Comparison of ENCODE assay signal across 8 mouse cellular contexts in the genomic region with DNA sequence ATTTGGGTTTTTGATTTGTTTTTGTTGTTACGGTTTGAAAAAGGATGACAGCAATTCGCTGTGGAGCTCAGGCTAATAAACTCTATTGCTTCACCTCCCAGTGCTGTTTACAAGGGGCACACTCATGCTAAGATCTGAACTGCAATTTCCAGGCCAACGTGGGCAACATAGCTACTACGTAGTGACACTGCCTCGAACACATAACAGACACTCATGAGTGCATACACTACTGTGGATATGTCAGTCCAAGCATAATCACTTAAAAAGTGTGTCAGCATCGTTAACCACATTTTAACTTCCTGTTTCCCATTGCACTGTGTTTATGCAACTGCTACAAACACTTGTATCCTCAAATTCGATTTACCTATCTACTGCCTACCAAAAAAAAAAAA. TPM values are rescaled to one million over a fixed set of nuclear protein-coding genes. Genes with fewer than 3 reads are reported as not detected.
DNase-seq lines count a peak whose midpoint lies in the region; ATAC-seq and TF ChIP-seq lines count a peak whose summit lies in the region.

No protein-coding gene starts in this region.

- peak overlapping the region; percentile 38; the same call in 1 of the 2 replicates for H3K9ac ChIP-seq in heart, embryonic 12.5 days
- H3K9ac ChIP-seq in ES-Bruce4 (ENCODE audit: low read depth, poor library complexity, severe bottlenecking) = peak overlapping the region; percentile 37; the same call in 1 of the 2 replicates
- H3K9ac ChIP-seq in forebrain, postnatal 0 days = peak overlapping the region; percentile 74; the same call in 1 of the 2 replicates

- ATAC-seq in heart, embryonic 12.5 days (ENCODE audit: insufficient number of reproducible peaks, low FRiP score) = peak; percentile 14; the same call in 1 of the 2 replicates
- ATAC-seq in forebrain, postnatal 0 days = peak; percentile 48

- H3K4me2 ChIP-seq in heart, embryonic 12.5 days = peak overlapping the region; percentile 64
- peak overlapping the region; percentile 58 for H3K4me2 ChIP-seq in forebrain, postnatal 0 days (ENCODE audit: low read depth)

- TF ChIP-seq POLR2A in ES-Bruce4 (IDR thresholded peaks at IDR 0.05; ENCODE audit: insufficient read depth, low read length) = no peak

- TF ChIP-seq CTCF in ES-Bruce4 (IDR thresholded peaks at IDR 0.05; ENCODE audit: low read depth, low read length) = no peak
- TF ChIP-seq CTCF in forebrain, postnatal 0 days (IDR thresholded peaks at IDR 0.05; ENCODE audit: low read depth) = no peak

- H3K4me3 ChIP-seq in heart, embryonic 12.5 days = peak overlapping the region; percentile 82
- peak overlapping the region; percentile 48 for H3K4me3 ChIP-seq in ES-Bruce4 (ENCODE audit: low read depth, low read length)
- peak overlapping the region; percentile 86 for H3K4me3 ChIP-seq in forebrain, postnatal 0 days (ENCODE audit: low read depth, low read length)
- H3K4me3 ChIP-seq in macrophage (ENCODE audit: inconsistent target) = peak overlapping the region; percentile 82

- TF ChIP-seq EP300 in ES-Bruce4 (IDR thresholded peaks at IDR 0.05; ENCODE audit: insufficient read depth, low read depth, low read length) = no peak

- H3K4me1 ChIP-seq in heart, embryonic 12.5 days (replicated peaks) = peaks cover 7% of the 10 kb centered on the region
- H3K4me1 ChIP-seq in ES-Bruce4 (ENCODE audit: control insufficient read depth, insufficient read depth, low read length) = no peaks in the 10 kb centered on the region
- H3K4me1 ChIP-seq in forebrain, postnatal 0 days (ENCODE audit: insufficient read depth) = peaks cover 6% of the 10 kb centered on the region; the same call in 1 of the 2 replicates

- no peaks in the 10 kb centered on the region for H3K9me3 ChIP-seq in heart, embryonic 12.5 days (replicated peaks)
- H3K9me3 ChIP-seq in ES-Bruce4 (replicated peaks; ENCODE audit: control insufficient read depth, insufficient read depth, low read length, poor library complexity, severe bottlenecking) = no peaks in the 10 kb centered on the region
- no peaks in the 10 kb centered on the region for H3K9me3 ChIP-seq in forebrain, postnatal 0 days (ENCODE audit: low read length)

- no peaks in the 10 kb centered on the region for H3K27me3 ChIP-seq in heart, embryonic 12.5 days (replicated peaks)
- no peaks in the 10 kb centered on the region for H3K27me3 ChIP-seq in ES-Bruce4 (ENCODE audit: control insufficient read depth, insufficient read depth, low read length, poor library complexity, severe bottlenecking)
- H3K27me3 ChIP-seq in forebrain, postnatal 0 days (ENCODE audit: insufficient read depth, low read length) = no peaks in the 10 kb centered on the region

- peaks cover 10% of the 10 kb centered on the region; the same call in 1 of the 2 replicates for H3K36me3 ChIP-seq in heart, embryonic 12.5 days
- H3K36me3 ChIP-seq in ES-Bruce4 (ENCODE audit: control insufficient read depth, insufficient read depth, low read length, poor library complexity, severe bottlenecking) (peaks cover 9% of the 10 kb centered on the region), macrophage (ENCODE audit: inconsistent target) (no peaks in the 10 kb centered on the region)
- H3K36me3 ChIP-seq in forebrain, postnatal 0 days (ENCODE audit: insufficient read depth) = no peaks in the 10 kb centered on the region; the same call in 1 of the 2 replicates

- peak overlapping the region; percentile 64; the same call in 1 of the 2 replicates for H3K27ac ChIP-seq in heart, embryonic 12.5 days (ENCODE audit: poor library complexity, severe bottlenecking)
- H3K27ac ChIP-seq in ES-Bruce4 (ENCODE audit: insufficient read depth, low read length) (no peak overlapping the region), macrophage (peak overlapping the region; percentile 74)
- 0 out of 2 replicates have a peak overlapping the region, but pooled peaks have one; percentile 9 for H3K27ac ChIP-seq in forebrain, postnatal 0 days (ENCODE audit: low read depth, low read length)

- no peak for DNase-seq in heart, postnatal 25 days (ENCODE audit: low spot score)
- DNase-seq in forebrain, postnatal 0 days = no peak
- DNase-seq in adrenal gland, postnatal 36 days = no peak
- no peak for DNase-seq in adrenal gland, postnatal 25 days
- no peak for DNase-seq in thymus, postnatal 36 days

- 26% methylated on average over 7 of the region's 7 CpGs for WGBS in heart, embryonic 12.5 days
- WGBS in forebrain, postnatal 0 days = 30% methylated on average over 7 of the region's 7 CpGs
- WGBS in macrophage (ENCODE audit: missing documents) = 4% methylated on average over 7 of the region's 7 CpGs

- intact Hi-C loops in heart, postnatal 25 days (cut with DNase I) = no loop called here

- peaks cover 45% of the 10 kb centered on the region for H3K79me2 ChIP-seq in macrophage (ENCODE audit: inconsistent target)

RNA-seq across cellular contexts. Expression of gene Psmd4, which starts 0.4 kb away (rescaled TPM):
- polyA plus RNA-seq in heart, embryonic 12.5 days (2016; fragmentation: Nextera tagmentation; extraction: Ambion mirVana) = 199 and 214 TPM in 2 replicates
- 100 to 1,000 TPM; 119 to 129 TPM for total RNA-seq in heart, postnatal 25 days (2021)
- polyA plus RNA-seq in ES-Bruce4 (2011; ENCODE audit: insufficient read depth, insufficient read length, low read depth, missing spikeins) (286 and 316 TPM in 2 replicates), macrophage (2018) (102 to 143 TPM (median 138 TPM) in 3 replicates)
- total RNA-seq in forebrain, postnatal 0 days (2014; rRNA removed) = 203 and 255 TPM in 2 replicates
- polyA plus RNA-seq in forebrain, postnatal 0 days (2015; fragmentation: Nextera tagmentation; extraction: Ambion mirVana) = 278 and 279 TPM in 2 replicates
- 100 to 1,000 TPM in 18 of 26 experiments, 10 to 100 TPM in 8; 60.3 to 149 (median 109) TPM for total RNA-seq in macrophage (2018; cell fraction: chromatin; rRNA removed)
- 100 to 1,000 TPM in 24 of 26 experiments, 10 to 100 TPM in 2; 95.5 to 160 (median 124) TPM for total RNA-seq in macrophage (2018; cell fraction: cytosol; rRNA removed)
- total RNA-seq in macrophage (2018; cell fraction: nucleus; rRNA removed) = 100 to 1,000 TPM in 6 of 26 experiments, 10 to 100 TPM in 20; 57.2 to 121 (median 87.1) TPM
- 100 to 1,000 TPM; 284 to 331 TPM for total RNA-seq in adrenal gland, postnatal 36 days (2021)
- total RNA-seq in adrenal gland, postnatal 25 days (2021) = 261 and 282 TPM in 2 replicates

RNA-seq across cellular contexts. Expression of gene Zfp687, which starts 27.6 kb away (rescaled TPM):
- 23.2 and 25.6 TPM in 2 replicates for polyA plus RNA-seq in heart, embryonic 12.5 days (2016; fragmentation: Nextera tagmentation; extraction: Ambion mirVana)
- 10 to 100 TPM; 10.8 to 11.1 TPM for total RNA-seq in heart, postnatal 25 days (2021)
- polyA plus RNA-seq in ES-Bruce4 (2011; ENCODE audit: insufficient read depth, insufficient read length, low read depth, missing spikeins) (37.7 and 56.5 TPM in 2 replicates), macrophage (2018) (8.3 to 8.9 TPM (median 8.9 TPM) in 3 replicates)
- 20.3 and 23.1 TPM in 2 replicates for total RNA-seq in forebrain, postnatal 0 days (2014; rRNA removed)
- 9.8 and 13.1 TPM in 2 replicates for polyA plus RNA-seq in forebrain, postnatal 0 days (2015; fragmentation: Nextera tagmentation; extraction: Ambion mirVana)
- 10 to 100 TPM; 21.2 to 73.2 (median 38.5) TPM for total RNA-seq in macrophage (2018; cell fraction: chromatin; rRNA removed)
- 10 to 100 TPM in 14 of 26 experiments, 1 to 10 TPM in 12; 5.1 to 16.3 (median 10.6) TPM for total RNA-seq in macrophage (2018; cell fraction: cytosol; rRNA removed)
- 10 to 100 TPM; 19.1 to 42.8 (median 33.2) TPM for total RNA-seq in macrophage (2018; cell fraction: nucleus; rRNA removed)
- total RNA-seq in adrenal gland, postnatal 36 days (2021) = 10 to 100 TPM; 23.1 to 37.7 TPM
- 25.6 and 44.9 TPM in 2 replicates for total RNA-seq in adrenal gland, postnatal 25 days (2021)
